Mouse (Mus musculus) adrenal gland, postnatal 4 days (tissue): ENCODE data around the gene Lsm14b. TPM values are rescaled to one million over a fixed set of nuclear protein-coding genes. Genes with fewer than 3 reads are reported as not detected.

Experiments
- DNase-seq, 2 experiments: peaks; one replicate each; pipeline ENCODE4 v3.0.0; 2021 to 2022; ENCODE audit warnings: low spot score in 2 of 2, mixed read lengths in 2 of 2
- total RNA-seq, 2 experiments: library from RNA; stranded (reverse); gene quantifications; 2 replicates each; pipeline ENCODE4 v1.2.3; 2021

Lsm14b gene
- total RNA-seq, 2 experiments from 2014 or later: 45.3 to 47.4 TPM

GRCm38 (mm10) chr2:180013686-180014085 lies 11.1 kb upstream of the Lsm14b start:
- DNase-seq: no peak

DNA sequence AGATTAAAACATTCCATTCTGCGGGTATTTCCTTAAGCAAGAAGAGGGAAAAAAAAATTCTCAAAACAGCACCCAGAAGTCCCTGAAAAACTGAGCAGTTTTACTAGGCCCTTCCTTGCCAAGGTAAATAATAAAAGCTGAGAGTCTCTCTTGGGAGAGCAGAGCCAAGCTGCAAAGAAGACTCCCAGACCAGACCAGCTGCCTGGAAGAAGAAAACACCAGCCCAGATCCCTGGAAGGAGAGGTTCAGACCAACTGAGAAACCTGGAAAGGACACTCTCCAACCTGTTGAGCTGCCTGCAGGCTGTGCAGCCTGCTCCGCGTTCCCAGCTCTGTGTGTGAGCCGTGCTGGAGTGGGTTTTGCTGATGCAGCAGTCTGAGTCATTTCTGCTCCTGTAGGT lies 7.2 kb upstream of the Lsm14b start:
- DNase-seq: no peak

DNA sequence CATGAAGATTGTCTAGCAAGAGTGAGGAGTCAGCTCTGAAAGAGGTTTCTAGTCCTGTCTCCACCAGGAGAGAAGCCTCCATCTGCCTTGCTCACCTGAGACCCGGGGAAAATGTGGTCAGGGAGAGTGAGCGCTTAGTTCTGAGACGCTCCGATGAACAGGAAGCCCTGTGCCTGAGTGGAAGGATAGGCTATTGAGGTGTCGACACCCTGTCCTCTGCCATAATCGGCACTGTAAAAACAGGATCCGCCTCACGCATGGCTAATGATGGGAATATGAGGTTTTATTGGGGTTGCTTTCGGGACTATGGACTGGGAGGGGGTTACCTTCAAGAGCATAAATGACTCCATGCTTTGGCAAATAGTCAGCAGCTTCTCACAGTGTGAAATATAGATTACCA lies 6.2 kb upstream of the Lsm14b start:
- no peak for DNase-seq

- DNase-seq: no peak
Observed at GRCm38 (mm10) chr2:180020091-180020661, 4.6 kb upstream of the Lsm14b start.

DNA sequence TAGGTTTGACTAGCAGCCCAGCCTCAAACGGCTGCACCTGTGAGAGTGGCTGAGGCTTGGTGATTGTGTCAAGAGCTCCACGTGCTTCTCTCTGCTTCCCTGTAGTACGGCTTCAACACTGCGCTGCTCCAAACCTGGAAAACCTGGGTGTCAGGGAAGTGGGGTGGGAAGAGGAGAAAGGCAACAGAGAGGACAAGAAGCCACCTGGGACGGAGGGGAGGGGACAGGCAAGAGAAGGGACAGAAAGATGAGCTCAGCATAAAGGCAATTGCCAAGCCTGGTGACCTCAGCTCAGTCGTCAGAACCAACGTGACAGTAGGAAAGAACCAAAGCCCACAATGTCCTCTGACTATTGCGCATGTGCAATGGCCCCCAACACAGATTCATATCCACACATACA lies 3.9 kb upstream of the Lsm14b start:
- DNase-seq: no peak

GRCm38 (mm10) chr2:180022751-180023150 lies 2.0 kb upstream of the Lsm14b start:
- DNase-seq: no peak

DNA sequence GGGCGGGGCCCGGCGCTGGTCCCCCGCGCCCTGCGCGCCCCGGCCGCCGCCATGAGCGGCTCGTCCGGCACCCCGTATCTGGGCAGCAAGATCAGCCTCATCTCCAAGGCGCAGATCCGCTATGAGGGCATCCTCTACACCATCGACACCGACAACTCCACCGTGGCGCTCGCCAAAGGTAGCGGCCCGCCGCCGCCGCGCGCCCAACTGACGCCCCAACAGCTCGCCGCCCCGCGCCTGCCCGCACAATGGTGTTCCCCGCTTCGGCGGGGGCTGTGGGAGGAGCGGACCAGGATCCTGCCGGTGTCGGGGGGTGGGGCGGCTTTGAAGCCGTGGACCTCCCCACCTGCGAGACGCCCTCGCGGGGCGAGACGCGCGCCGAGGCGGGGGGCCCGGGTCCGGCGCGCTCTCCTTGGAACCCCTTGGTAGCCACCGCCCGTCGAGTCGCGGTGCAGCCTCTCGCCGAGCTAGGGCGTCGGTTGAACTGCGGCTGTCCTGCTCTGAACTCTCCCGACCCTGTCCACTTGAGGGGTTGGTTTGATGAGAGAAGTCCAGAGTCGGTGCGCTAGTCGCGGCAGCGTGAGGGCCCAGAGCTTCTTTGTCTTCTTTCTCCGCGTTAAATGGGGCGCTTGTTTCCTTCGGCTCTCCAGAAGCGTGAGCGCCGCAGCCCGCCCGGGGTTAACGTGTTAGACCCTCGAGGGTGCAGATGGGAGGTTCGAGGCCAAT lies 511 bp downstream of the Lsm14b start:
- peak; percentile 15 to 23 for DNase-seq

DNA sequence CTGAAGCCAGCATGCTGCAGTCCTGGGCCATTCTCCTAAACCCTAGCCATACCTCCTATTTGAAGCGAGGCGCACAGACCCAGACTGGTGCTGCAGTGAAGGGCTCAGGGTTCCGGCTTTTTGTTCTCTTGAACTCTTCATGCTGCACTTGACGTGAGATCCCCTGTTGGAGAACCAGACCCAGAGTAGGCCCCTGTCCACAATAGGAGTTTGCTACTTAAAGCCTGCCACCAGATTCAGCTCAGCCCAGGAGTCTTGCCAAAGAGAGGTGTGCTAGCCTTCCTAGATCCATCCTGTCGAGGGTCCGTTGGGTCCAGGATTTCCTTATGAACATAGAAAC lies 1.0 kb downstream of the Lsm14b start:
- DNase-seq: no peak

GRCm38 (mm10) chr2:180027768-180028167 lies 3.0 kb downstream of the Lsm14b start:
- no peak for DNase-seq

DNA sequence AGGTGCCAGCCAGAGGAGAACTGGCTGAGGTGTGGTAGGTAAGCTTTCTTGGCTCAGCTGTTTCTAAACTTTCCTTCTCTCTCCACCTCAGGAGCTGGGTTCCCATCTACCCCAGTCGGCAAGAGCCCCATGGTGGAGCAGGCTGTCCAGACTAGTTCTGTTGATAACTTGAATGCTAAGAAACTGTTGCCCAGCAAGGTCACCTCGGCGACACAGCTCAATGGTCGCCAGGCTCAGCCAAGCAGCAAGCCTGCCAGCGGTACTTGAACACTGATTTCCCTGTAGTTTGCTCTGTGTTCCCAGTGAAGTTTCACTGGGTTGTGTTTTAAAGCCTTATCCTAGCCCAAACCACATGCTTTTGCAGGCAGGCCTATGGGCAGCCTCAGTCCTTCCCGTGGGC lies 6.5 kb downstream of the Lsm14b start:
- DNase-seq: no peak

- no peak for DNase-seq
Observed at GRCm38 (mm10) chr2:180032925-180033324, 8.1 kb downstream of the Lsm14b start.

DNA sequence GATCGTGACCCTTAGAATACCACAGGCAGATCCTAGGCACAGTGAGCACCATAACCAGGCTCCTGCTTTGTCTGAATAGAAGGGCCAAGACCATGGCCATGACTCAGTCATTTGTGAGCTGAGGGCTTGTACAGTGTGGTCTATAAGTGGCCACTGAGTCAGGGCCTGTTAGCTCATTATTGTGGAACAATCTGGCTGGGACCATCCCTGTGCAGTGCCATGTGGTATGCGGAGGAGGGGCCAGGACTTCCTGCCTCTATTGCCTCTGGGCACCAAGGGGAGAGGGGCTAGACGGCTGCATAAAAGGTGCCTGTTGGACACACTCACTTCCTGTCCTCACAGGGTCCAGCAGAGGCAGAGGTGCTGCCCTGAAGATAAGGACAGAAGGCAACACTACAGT lies 9.2 kb downstream of the Lsm14b start:
- DNase-seq: no peak

DNA sequence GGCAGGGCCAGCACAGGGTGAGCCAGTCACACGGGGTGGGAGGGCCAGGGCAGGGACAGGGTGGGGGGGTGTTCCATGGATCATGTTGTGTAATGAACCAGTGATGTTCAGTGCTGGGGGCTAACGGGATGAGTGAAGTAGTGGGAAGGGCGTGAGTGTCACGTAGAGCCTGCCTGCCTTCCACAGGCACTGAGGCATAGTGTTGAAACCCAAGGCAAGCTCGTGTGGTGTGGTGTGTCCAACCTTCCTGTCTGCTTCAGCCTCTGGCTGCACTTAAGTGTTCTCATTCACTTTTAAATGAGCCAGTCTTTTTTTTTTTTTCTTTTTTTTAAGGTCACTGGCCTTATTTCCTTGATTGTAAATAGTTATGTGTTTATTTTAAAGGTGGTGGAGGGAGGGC lies 10.0 kb downstream of the Lsm14b start:
- no peak for DNase-seq

DNA sequence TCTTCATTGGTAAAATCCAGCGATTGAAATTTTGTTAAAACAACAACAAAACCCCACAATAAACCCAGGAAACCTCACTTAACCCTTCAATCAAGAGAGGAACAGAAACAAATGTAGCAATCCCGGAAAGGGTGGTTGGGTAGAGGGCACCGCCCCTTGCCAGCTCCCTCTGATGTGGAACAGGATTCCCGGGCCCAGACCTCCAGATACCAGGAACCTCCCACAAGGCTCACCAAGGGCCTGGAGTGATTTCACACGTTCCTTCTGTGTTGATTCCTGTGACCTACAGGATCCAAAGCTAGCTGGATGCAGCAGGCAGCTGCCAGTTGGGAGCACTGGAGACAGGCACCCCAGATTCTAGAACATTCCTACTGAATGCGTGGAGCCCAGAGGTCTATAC lies 15.6 kb downstream of the Lsm14b start:
- DNase-seq: no peak

GRCm38 (mm10) chr2:180041577-180042255 lies 16.9 kb downstream of the Lsm14b start:
- DNase-seq: no peak

DNA sequence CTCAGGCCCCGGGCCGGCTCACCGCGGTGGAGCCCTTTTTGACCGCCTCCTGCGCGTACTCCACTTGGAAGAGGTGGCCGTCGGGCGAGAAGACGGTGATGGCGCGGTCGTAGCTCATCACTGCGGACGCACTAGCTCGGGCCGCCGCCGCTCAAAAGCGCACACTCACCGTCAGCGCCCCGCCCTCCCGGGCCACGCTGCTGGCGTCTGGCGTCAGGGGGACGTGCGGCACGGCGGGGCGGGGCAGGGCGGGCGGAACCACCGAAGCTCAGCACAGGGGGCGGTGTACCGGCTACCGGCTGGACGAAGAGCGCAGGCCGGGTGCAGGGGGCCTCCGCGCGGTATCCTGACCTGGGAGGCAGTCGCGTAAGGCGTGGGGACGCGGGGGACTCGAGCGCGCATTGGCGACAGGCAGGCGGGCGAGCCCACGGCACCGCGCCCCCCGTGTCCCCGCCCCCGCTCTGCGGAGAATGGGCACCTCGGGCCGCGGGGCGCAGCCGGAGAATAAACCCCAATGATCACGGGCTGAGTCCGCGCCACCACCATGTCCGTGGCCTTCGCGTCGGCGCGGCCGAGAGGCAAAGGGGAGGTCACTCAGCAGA lies 17.6 kb downstream of the Lsm14b start, which contains the start of the genes Psma7 and Ss18l1:
Gene Psma7 (minus strand): TSS at position 178 of the 602 bp plus-strand sequence.
Gene Ss18l1 (plus strand): TSS at position 254 of the 602 bp plus-strand sequence.
- DNase-seq: peak; percentile 73 to 79

GRCm38 (mm10) chr2:180042858-180043515 lies 18.2 kb downstream of the Lsm14b start:
- peak; percentile 37 to 39 for DNase-seq

DNA sequence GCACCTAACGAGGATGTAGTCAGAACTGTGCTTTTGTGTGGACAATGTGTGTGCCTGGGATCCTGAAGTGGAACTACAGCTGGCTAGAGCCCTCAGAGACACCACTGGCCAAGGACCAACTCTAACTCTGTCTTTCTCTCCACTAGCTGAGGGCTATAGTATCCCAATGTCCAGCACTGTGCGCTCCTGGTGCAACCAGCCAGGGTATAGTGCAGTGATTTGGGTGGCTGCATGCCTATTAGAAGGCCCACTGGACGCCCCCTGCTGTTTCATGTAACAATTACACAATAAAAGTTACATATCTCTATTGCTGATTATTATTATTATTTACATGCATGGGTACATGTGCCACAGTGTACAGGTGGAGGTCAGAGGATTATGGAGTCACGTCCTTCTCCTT lies 20.5 kb downstream of the Lsm14b start:
- peak in 1 of 2 experiments; percentile 22 for DNase-seq

- DNase-seq: no peak
Observed at GRCm38 (mm10) chr2:180047580-180047979, 22.8 kb downstream of the Lsm14b start.

DNA sequence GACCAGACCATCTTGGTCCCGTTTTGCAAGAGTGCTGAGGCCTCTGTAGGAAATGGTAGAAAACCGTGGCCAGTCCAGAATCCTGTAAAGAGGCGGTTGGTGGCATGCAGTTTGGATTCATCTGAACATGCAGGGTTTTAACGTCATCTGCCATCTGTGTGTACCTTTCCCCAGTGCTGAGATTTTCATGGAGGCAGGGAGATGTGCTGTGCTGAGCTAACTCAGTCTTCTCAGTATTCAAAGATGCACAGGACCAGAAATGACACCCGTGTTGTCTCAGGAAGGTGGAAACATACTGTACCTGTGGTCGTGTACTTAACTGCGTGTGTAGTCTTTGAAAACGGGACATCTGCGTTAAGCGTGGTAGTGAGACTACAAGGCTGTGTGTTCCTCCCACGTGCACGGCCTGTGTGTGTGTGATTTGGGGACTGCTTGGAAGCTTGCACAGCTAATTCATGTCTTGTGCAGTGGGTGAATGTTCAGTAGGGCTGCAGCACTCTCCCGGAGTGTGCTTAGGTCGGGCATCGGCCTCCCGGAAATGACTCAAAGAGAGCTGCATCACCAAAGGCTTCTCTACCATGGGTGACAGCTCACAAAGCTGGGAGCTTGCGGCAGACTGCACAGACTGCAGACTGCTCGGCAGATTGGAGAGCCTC lies 23.3 kb downstream of the Lsm14b start:
- no peak for DNase-seq

DNA sequence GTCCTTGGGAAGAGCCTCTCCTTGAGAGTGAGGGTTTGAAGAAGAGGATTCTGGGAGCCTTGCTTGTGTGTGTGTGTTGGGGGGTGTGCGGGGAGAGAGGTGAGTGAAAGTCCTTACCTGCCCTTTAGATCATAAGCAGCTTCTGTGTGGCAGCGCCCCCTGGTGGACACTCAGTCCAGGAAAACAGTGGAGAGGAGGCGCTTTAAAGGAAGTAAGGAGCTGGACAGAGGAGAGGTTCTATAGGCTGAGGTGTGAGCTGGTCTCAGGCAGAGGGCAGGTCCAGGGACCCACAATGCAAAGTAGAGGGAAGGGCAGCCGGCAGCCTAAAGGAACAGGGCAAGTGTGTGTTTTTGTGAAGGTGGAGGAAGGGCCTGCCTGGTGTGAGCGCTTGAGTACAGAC lies 26.2 kb downstream of the Lsm14b start:
- DNase-seq: peak; percentile 49 to 72
